Mouse (Mus musculus) frontal cortex, postnatal 14 days (tissue): ENCODE results near the gene Gm17019.
"Not testable (repeated sequence)": the region's sequence is repeated elsewhere in the genome, so short reads cannot be mapped to it uniquely, and the experiment has no call there.

Source experiments
- DNase-seq, 2 experiments: peaks; one replicate each; pipeline ENCODE4 v3.0.0; 2022; ENCODE audit warnings: low spot score in 2 of 2

Gm17019 gene

DNA sequence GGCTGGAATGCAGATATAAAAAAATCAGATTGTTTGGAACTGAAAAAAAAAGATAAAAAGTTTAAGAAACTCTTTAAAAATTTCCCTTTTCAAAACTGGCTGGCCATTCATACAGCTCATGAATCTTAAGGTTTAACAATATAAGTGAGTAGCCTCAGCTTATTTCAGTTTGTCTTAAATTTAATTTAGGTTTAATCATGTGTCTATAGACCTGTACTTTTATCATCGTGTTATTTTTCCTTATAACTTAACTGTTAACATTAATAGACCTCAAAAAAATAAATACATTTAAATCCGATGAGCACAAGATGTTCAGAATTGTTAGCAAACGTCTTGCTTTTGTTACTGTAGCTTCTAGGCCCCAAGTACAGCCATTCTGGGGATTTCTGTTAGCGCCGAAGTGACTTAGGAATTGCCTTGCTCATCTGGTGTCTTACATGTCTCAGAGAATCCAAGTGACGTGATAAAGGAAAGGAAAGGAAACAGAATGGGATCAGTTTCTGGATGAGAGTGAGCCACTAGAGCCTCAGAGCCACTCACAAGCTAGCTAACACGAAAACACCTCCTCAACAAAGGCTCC, 36.0 kb downstream of the Gm17019 start:
- DNase-seq, result not testable (repeated sequence)

DNA sequence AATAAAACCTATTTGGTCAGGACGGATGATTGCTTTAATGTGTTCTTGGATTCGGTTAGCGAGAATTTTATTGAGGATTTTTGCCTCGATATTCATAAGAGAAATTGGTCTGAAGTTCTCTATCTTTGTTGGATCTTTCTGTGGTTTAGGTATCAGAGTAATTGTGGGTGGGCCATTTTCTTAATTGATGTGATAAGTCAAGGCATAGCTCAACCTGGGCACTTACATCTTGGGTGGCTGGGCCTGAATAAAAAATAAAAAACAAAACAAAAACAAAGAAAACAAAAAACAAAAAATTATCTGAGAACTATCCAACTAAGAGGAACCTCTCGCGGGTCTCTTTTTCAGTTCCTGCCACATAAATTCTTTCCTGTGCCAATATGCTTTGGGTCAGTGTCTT, 38.7 kb downstream of the Gm17019 start:
- not testable (repeated sequence) for DNase-seq

DNA sequence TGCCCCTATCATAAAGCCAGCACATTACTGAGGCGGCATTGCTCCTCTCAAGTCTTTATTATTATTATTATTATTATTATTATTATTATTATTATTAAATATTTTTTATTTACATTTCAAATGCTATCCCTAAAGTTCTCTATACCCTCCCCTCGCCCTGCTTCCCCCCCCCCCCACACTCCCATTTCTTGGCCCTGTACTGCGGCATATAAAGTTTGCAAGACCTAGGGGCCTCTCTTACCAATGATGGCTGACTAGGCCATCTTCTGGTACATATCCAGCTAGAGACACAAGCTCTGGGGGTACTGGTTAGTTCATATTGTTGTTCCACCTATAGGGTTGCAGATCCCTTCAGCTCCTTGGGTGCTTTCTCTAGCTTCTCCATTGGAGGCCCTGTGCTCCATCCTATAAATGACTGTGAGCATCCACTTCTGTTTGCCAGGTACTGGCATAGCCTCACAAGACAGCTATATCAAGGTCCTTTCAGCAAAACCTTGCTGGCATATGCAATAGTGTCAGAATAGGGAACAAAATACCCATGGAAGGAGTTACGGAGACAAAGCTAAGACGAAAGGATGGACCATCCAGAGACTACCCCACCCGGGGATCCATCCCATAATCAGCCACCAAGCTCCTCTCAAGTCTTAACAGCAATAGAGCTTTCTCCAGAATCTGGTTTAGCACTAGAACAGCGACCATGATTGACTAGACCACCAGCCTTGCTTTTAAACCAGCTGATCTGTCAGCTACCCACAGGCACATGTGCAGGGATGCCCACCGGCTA, 42.2 kb downstream of the Gm17019 start:
- DNase-seq, result not testable (repeated sequence)

DNA sequence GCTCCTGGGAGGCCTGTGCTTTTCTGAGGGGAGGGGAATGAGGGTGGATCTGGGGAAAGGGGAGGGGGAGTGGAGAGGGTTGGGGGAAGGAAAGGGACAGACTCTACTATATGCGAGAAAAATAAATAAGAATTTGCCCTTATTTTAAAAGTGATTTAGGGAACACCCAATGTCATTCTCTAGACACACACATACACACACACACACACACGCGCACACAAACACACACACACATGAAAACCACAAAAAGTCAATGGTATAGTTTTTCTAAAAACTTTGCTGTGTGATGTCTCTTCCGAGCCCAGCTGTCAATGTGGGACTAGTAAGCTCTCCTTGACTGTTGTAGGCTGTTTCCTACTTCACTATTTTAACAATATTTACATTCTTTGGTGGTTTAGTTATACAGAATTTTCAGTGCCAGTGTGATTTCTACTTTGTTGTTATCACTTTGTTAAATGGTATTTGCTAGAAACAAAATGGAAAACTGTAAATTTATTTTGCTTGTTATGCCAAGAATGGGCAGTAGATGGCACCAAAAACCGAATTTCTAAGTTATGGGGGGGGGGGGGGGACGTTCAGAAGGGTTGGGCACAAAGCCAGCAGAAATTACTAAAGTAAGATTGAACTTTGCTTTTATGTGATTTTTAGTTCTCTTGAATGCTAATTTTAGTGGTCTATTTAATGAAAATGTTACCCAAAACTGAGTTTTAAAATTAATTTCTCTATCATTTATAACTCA, 46.0 kb downstream of the Gm17019 start:
- DNase-seq, result not testable (repeated sequence)
